Mouse (Mus musculus): ENCODE data around the gene Tnfrsf11a.

Tnfrsf11a gene

DNA sequence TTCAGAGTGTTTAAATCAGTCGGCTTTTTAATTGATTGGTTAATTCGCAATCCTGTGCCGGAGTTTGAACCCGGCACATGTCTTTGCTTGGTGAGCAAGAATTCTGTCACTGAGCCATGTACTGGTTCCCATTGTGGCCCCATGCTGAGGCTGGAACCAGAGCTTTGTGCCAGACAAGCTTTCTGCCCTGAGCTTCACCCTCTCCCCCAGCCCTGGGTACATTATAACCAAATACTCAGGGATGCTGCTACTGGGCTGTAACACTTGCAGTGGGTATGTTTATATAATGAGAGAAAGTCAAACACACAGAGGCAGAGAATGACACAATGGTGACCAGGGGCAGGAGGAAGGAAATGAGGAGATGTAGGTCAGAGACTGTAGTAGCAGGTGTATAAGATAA lies 43.8 kb downstream of the Tnfrsf11a start:
- in situ Hi-C loops (cut with MboI; ENCODE audit: unreplicated experiment in 2 of 2) = no loop called here

DNA sequence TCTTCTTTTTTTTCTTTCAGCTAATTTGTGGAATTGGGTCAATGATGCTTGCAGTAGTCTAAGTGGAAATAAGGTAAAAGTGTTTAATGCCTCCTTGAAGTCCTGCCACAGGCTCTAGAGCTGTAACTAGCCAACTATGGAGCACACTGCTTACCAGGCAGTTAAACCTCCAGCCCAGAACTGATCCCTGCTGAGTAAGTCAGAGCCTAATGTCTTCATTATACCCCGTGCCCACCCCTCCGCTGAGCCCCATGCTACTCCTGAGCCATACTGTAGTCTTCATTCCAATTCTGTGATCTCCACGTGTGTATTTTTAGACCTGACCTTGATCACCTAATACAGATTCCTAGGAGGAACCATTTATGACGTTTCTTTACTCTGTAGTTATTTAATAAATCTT lies 44.5 kb downstream of the Tnfrsf11a start:
- in situ Hi-C loops (cut with MboI; ENCODE audit: unreplicated experiment in 2 of 2) = no loop called here

DNA sequence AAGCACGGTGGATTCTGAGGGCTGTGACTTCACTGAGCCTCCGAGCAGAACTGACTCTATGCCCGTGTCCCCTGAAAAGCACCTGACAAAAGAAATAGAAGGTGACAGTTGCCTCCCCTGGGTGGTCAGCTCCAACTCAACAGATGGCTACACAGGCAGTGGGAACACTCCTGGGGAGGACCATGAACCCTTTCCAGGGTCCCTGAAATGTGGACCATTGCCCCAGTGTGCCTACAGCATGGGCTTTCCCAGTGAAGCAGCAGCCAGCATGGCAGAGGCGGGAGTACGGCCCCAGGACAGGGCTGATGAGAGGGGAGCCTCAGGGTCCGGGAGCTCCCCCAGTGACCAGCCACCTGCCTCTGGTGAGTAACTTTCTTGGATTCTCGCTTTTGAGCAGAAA lies 46.9 kb downstream of the Tnfrsf11a start:
- in situ Hi-C loops (cut with MboI; ENCODE audit: unreplicated experiment in 2 of 2) = no loop called here

DNA sequence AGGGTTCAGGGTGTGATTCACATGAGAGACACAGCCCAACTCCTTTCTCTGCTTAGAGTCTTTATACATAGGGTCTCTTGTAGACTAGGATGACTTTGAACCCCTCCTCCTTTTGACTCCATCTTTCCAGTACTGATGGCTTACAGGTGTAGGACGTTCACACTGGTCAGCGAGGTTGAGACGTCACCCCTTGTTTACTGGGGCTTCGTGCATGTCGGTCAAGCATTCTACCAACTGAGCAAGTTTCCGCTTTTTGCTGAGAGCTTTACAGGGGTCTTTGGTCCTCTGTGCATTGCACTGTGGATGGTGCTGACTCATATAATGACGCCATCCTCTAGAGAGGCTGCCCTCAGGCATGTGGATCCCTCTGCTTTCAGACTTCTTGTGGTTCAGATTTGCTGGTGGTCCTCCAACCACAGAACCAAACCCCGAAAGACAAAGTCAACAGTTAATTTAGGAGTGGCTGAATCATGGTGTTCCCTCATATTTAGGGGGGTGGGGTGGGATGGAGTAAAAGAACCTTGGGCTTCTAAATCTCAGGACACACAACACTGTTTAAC lies 47.3 kb downstream of the Tnfrsf11a start:
- in situ Hi-C loops (cut with MboI; ENCODE audit: unreplicated experiment in 2 of 2) = no loop called here

DNA sequence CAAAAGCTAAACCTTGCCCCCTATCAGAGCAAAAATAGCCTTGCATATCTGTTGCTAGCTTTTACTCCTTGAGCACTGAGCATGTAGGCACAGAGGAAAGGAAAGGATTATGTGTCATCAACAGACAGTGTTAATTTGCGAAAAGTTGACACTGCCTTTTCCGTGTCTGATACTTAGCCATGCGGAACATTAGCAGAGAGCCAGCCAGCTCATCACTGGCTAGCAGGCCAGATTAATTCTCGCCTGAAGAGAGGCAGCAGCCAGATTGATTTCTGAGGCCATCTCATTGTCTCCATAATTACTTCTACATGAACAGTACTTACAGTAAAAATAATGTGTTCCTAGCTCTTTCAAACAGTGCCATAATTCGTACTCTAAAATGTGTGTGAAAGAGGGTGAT lies 48.7 kb downstream of the Tnfrsf11a start:
- in situ Hi-C loops (cut with MboI; ENCODE audit: unreplicated experiment in 2 of 2) = no loop called here

DNA sequence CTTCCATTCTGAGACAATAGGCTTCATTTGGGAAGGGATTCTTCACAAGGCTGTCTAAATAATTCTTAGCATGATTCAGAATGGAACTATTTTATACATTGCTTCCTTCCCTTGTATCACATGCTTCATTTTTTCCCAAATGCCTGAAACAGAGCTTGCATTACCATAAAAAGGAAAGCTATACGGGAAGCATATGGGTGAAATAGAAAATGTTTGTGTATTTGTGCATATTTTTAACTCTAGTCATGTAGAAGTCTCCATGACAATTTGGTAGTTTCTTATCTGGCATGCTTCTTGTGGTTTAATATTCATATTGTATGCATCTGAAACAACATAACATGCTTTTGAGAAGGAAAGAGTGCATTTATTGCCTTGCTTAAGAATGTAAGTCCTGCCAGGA lies 52.3 kb downstream of the Tnfrsf11a start:
- in situ Hi-C loops (cut with MboI; ENCODE audit: unreplicated experiment in 2 of 2) = no loop called here

DNA sequence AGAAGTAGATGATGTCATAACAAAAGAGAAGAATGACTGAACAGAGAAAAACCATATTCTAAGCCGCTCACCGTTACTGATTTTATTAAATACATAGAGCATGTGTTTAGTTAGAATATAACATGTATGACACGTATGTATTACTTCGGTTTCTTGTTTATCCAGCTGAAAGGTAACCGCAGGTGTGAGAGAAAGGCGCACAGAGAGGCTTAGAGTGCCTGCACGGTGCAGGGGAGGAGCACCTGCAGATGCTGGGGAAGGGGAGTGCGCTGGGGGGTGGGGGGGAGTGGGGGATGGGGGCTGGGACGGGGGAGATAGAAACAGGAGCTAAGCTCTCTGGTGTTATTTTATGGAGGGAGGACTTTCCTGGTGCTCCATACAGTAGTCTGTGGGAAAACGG lies 62.4 kb downstream of the Tnfrsf11a start:
- in situ Hi-C loops (cut with MboI; ENCODE audit: unreplicated experiment in 2 of 2) = no loop called here

DNA sequence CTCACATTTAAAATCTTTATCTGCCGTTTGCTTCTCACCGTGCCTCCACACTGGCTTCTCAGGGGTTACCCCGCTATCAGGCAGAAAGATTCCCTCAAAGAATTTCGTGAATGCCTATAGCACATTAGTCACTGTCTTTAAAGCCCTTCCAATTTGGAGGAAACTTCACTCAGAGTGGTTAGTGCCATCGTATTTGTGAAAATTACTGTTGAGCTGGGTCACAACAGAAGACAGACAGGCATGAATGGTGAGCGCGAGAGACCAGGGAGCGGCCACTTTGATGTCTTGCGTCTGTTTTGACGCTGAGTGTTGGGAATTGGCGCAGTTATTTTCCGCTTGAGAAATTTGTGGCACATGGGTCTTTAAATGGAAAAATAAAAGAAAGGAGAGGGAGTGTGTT lies 62.9 kb downstream of the Tnfrsf11a start:
- in situ Hi-C loops (cut with MboI; ENCODE audit: unreplicated experiment in 2 of 2) = no loop called here

DNA sequence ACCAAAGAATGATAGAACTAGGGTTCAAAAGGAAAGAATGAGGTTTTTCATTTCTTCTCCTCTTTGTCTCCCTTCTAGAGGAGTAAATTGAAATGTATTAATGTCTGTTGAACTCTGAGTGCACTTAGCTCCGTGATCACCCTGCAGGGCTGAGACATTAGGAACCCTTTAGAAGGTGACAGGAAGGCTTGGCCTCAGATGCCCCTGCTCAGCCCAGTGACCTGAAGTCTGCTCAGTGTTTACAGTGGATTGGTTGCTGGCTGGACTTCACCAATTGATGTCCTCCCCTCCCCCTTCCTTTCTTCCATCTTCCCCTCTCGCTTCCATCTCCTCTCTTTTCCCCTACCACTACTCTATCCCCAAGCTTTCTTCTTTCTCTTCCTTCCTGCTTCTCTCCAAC lies 63.3 kb downstream of the Tnfrsf11a start:
- in situ Hi-C loops (cut with MboI; ENCODE audit: unreplicated experiment in 2 of 2) = no loop called here

DNA sequence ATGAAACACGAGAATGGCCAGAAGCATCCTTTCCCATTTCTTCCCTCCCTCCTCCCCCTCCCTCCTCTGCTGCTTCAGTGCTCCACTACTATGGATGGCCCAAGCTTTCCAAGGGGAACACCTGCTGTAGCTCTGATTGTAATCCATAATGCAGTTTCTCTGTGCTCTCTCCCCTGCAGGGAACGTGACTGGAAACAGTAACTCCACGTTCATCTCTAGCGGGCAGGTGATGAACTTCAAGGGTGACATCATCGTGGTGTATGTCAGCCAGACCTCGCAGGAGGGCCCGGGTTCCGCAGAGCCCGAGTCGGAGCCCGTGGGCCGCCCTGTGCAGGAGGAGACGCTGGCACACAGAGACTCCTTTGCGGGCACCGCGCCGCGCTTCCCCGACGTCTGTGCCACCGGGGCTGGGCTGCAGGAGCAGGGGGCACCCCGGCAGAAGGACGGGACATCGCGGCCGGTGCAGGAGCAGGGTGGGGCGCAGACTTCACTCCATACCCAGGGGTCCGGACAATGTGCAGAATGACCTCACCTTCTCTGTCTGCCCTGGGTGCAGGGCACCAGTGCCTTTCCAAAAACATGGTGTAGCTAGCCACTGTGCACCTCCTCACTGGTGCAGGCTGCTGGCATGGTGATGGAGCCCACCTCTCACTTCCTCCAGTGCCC lies 64.0 kb downstream of the Tnfrsf11a start:
- in situ Hi-C loops (cut with MboI; ENCODE audit: unreplicated experiment in 2 of 2) = no loop called here

DNA sequence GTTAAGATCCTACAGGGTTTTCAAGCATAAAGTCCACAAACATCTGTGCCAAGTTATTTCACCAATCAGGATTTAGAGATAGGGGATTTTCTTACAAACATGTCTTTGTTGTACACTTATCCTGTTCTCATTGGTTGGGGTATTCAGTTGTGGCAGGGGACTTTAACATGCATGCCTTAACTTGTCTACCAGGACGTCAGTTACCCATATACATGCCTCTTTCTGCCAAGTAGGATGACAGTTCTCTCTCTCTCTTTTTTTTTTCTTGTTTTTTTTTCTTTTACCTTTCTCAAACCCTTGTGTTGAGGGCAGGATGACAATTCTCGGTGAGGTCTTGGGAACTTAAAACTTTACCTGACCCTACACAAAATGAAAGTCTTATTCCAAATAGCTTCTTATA lies 65.9 kb downstream of the Tnfrsf11a start:
- in situ Hi-C loops (cut with MboI; ENCODE audit: unreplicated experiment in 2 of 2) = no loop called here

DNA sequence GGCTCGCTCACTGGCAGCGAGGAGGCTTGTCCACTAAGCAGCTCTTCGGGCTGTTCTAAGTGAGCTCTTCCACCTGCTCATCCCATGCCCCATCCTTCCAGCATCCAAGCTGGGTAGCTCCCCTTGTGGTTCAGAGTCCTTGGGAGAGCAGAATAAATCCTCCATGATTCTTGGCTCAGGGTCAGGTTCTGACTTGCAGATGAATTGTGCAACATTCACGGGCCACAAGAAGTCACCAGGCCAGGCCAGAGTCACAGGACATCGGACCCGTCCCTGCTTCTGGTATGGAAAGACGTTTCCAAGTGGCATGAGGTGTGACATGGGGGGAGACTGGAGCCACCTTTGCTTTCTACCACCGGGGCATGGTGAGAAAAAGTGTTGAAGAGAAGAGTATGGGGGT lies 68.3 kb downstream of the Tnfrsf11a start:
- in situ Hi-C loops (cut with MboI; ENCODE audit: unreplicated experiment in 2 of 2) = no loop called here

DNA sequence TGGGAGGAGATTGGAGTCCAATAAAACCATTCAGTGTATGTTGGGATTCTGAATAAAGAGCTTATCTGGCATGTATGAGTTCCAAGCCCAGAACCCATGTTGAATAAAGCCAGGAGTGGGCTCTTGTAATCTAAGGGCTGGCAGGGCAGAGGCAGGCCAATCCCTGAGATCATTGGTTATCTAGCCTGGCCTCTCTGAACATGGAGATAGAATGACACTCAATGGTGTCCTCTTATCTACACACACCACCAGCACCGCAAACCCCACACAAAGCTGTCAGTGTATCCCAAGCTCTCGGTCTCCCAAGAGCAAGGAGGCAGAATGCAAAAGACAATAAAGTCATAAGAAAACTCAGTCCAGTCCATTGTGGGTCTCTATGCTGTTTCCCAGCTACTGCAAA lies 70.8 kb downstream of the Tnfrsf11a start:
- in situ Hi-C loops (cut with MboI; ENCODE audit: unreplicated experiment in 2 of 2) = loop anchor here in 1 of 2 experiments (25.0 kb wide), 1 partner anchor 864 kb away; no protein-coding TSS in a partner anchor

DNA sequence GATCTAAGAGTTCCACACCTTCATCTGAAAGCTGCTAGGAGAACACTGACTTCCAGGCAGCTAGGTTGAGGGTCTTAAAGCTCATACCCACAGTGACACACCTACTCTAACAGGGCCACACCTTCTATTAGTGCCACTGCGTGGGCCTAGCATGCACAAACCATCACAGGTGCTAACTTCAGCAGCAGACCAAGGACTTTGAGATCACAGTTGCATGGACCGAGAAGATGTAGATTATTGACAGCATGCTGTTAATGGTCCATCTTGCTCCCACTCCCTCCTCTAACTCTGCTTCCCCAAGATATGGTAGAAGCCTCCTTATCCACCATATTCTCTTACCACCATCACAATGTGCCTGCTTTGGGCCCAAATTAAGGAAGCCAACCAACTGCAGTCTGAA lies 79.2 kb downstream of the Tnfrsf11a start:
- in situ Hi-C loops (cut with MboI; ENCODE audit: unreplicated experiment in 2 of 2) = loop anchor here in 1 of 2 experiments (25.0 kb wide), 1 partner anchor 872 kb away; no protein-coding TSS in a partner anchor

DNA sequence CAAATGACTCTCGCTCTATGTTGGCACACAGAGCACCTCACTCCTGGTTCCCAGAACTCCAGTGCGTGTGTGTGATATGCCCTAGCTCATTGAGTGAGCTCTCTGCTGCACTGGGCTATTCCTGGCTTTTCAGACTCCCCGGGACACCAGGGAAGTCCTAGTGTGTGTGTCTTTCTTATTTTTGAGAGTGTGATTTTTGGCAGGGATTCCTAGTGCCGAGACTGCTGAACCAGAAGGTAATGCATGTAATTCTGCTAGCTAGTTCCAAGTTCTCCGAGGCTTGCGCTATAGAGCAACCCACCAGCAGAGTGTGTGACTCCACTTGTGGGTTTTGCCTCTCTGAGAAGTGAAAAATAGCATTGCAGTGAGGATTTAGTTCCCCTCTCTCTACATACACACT lies 96.1 kb downstream of the Tnfrsf11a start:
- in situ Hi-C loops (cut with MboI; ENCODE audit: unreplicated experiment in 2 of 2) = loop anchor here (25.0 kb wide), 3 partner anchors 861 to 936 kb away; no protein-coding TSS in a partner anchor

DNA sequence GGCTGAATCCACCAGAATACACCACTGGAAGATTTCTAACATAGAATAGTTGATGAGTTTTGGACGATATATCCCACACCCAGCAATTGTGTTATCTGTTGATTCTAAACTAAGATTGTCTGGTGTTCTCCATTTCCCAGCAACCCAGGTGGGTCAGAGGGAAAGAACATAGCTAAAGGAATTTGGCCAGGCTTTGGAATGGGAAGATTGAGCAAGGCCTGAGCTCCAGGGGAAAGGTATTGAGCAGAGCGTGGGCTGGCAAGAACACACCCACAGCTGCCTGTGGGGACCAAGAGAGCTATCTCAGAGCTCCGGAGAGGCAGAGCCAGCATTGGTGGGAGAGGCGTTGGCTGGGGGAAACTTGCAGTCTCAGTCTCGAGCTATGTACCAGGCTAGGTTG lies 97.3 kb downstream of the Tnfrsf11a start:
- in situ Hi-C loops (cut with MboI; ENCODE audit: unreplicated experiment in 2 of 2) = loop anchor here (25.0 kb wide), 3 partner anchors 859 to 934 kb away; no protein-coding TSS in a partner anchor

DNA sequence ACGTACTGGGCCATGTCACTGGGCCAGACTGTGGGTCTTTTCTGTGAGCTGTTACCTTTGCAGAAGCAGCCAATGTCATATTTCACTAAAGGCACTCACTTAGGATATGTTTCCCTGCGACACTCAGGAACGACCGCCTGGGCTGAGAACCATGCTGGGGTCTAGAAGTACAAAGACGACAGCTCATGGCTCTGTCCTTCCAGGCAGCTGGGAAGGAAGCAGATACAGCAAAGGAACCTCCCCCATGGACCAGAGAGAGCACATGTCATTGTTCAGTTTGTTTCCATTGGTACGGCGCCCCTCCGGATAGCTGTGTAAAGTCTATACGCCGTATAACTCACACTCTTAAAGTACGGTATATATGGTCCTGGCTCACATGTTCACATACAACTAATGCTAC lies 97.9 kb downstream of the Tnfrsf11a start:
- in situ Hi-C loops (cut with MboI; ENCODE audit: unreplicated experiment in 2 of 2) = loop anchor here (25.0 kb wide), 3 partner anchors 859 to 934 kb away; no protein-coding TSS in a partner anchor

DNA sequence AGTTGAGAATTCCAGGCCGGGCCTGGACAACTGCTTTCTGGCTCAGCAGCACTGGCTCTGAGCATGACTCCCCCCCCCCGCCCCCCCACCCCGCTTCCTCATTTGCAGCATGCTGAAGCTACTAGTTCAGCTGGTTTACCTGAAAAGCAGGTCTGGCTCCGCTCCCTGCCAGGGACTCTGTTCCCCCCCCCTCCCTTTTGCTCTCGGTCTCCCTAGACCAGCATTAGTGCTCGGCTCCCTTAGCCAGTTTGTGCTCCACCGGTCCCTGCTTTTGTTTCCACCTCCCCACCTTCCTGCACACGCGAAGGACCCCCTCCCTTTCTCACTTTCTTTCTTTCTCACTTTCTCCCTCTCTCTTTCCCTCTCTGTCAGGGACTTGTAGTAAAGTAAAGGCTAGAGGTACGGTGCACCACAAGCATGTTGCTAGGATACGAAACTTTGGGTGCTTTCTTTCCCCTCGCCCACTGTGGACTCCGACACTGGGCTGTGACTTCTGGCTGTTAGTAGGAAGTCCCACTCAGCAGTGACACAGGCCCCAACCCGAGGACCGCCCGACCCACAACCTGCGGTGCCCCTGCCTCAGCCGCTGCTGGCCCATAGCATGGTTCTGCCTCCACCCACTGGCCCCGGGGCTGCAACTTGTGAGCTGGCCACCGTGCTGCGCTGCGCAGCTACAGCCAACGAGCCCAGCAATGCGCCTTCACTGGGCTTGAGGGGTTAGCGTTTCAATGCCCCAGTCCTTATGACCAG lies 100.2 kb downstream of the Tnfrsf11a start:
- in situ Hi-C loops (cut with MboI; ENCODE audit: unreplicated experiment in 2 of 2) = loop anchor here (25.0 kb wide), 3 partner anchors 857 to 932 kb away; no protein-coding TSS in a partner anchor

DNA sequence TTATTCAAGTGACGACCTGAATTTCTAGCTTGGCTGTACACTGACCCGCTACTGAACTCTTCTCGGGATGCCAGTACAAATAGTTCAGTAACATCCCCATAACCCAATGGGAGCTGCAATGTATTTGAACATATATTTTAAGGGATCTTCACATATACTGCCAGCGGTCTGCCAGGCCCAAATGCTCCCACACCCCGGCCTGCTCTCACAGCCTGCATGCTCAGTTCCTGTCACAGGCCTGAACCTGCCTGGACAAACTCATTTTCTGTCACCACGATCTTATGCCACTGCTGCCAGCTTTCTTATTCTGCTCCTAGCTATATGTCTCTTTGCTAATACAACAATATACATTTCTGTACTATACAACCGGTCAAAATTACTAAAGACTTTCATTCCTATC lies 100.9 kb downstream of the Tnfrsf11a start:
- in situ Hi-C loops (cut with MboI; ENCODE audit: unreplicated experiment in 2 of 2) = loop anchor here (25.0 kb wide), 3 partner anchors 856 to 931 kb away; no protein-coding TSS in a partner anchor

DNA sequence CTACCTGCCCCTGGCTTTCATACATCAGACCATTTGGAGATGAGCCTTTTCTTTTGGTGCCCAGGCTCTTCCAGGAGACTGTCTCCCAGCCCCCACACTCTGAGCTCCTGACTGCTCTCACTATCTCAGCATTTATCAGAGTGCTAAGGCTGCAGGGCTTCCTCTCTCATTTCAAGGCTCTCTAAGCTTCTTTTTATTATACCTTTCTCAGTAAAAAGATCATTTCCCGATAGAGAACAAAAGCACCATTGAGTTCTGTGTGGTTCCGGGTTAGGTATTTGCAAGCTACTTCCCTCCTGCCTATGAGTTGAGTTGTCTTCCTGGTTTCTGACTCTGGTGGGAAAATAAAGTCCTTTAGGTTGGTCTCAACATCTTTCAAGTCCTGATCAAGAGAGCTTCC lies 103.0 kb downstream of the Tnfrsf11a start:
- in situ Hi-C loops (cut with MboI; ENCODE audit: unreplicated experiment in 2 of 2) = loop anchor here (25.0 kb wide), 3 partner anchors 854 to 929 kb away; no protein-coding TSS in a partner anchor

DNA sequence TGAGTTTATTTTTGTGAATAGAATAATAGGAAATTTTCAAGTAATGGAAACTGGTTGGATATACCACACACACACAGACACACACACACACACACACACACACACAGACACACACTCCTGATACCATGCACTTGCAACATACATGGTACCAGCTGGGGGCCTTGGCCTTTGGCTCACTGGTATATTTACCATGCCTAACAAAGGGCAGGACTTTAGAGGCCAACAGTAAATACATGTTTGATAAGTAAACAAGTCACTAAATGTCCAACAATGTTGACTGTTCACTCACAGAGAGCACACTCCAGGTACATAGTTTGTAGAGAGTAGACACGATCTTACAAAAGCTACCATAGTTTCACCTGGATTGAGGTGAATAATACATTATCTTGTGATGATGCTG lies 104.6 kb downstream of the Tnfrsf11a start:
- in situ Hi-C loops (cut with MboI; ENCODE audit: unreplicated experiment in 2 of 2) = loop anchor here (25.0 kb wide), 3 partner anchors 852 to 927 kb away; no protein-coding TSS in a partner anchor

Measured in v-Abl transformed pro-B cells (cell line).